Mouse (Mus musculus) gastrocnemius, postnatal 14 days (tissue): ENCODE results near the gene Fstl4. TPM values are rescaled to one million over a fixed set of nuclear protein-coding genes. Genes with fewer than 3 reads are reported as not detected.

ENCODE experiments used
- DNase-seq: peaks from one replicate; pipeline ENCODE4 v3.0.0; 2021; ENCODE audit warnings: mixed read lengths
- intact Hi-C: fragments of 180-260 bp; cut with DNase I; formaldehyde crosslinking; loops from one replicate; pipeline ENCODE4 v1.15.1; 2025; ENCODE audit warnings: low total_unique reads
- long read RNA-seq, 2 experiments: library from polyadenylated mRNA; stranded (forward); transcript quantifications; one replicate each; pipeline ENCODE4 v2.0.0; 2021
- total RNA-seq, 2 experiments: library from RNA; stranded (reverse); gene quantifications; 2 replicates each; pipeline ENCODE4 v1.2.3; 2021

Fstl4 gene
- under 1 TPM in 1 of 2 experiments, not detected in 1; 0.08 TPM for total RNA-seq
- long read RNA-seq, experiment 1, result 0 reads
- long read RNA-seq, experiment 2, result 0 reads

- DNase-seq, result no peak
- intact Hi-C loops, result loop anchor here (5.0 kb wide), 1 partner anchor 268 kb away; no protein-coding TSS in a partner anchor
Measured at GRCm38 (mm10) chr11:52764461-52764893, at the start of gene Fstl4. TSS of gene Fstl4 (plus strand) at chr11:52764634.

GRCm38 (mm10) chr11:52718570-52718969 is 45.9 kb upstream of the Fstl4 start:
- no peak for DNase-seq
- intact Hi-C loops, result no loop called here

DNA sequence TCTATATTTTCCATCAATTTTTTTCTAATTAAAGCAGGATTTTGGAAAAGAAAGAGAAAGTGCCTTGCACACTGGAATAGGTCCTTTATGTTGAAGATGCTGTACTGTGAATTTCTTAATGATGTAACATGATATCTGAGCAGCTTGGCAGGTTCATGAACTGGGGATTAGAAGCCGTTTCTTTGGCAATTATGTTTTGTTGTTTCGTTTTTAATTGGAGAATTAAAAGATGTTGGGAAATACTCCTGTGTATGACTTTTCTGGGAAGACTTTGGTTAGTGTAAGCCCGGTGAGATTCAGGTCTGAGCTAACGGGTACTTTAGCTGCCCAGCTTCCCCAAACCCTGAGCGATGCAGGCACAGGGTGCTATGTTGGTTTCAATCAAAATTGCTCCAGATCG is 43.3 kb upstream of the Fstl4 start:
- intact Hi-C loops, result no loop called here
- DNase-seq, result no peak

DNA sequence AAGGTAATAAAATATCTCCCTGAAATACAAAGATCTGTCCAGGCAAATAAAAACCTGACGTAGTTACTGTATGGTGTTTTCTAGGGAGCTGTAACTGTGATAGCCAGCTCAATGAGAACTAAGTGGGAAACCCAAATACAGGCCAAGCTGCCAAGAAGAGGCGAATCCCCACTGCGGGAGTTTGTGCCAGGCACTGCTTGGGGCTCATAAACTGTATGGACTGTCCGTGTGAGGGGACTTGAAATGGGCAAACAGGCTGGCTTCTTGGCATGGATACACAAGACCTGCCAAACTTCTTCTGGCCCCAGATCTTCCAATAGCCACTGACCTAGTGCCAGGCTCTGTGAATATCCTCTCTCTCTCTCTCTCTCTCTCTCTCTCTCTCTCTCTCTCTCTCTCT is 41.7 kb upstream of the Fstl4 start:
- DNase-seq, result no peak
- intact Hi-C loops, result no loop called here

DNA sequence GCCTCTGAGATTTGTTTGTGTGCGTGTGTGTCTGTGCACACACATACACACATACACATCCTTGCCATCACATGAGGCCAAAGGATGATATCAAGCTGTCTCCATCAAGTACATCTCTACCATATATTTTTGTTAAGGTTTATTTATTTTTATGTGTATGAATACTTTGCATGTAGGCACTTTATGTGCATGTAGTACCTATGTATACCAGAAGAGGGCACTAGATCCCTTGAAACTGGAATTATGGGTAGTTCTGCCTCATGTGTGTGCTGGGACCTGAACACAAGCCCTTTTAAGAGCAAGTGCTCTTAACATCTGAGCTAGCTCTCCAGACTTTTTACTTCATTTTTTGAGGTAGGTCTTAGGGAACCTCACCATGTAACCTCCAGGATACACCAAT is 38.4 kb upstream of the Fstl4 start:
- intact Hi-C loops, result no loop called here

GRCm38 (mm10) chr11:52728479-52728878 is 36.0 kb upstream of the Fstl4 start:
- intact Hi-C loops, result no loop called here
- DNase-seq, result no peak

More for the DNA sequence above, 38.4 kb upstream of the Fstl4 start:
- no peak for DNase-seq

- intact Hi-C loops, result no loop called here
- DNase-seq, result no peak
Measured at GRCm38 (mm10) chr11:52729890-52730289, 34.5 kb upstream of the Fstl4 start.

DNA sequence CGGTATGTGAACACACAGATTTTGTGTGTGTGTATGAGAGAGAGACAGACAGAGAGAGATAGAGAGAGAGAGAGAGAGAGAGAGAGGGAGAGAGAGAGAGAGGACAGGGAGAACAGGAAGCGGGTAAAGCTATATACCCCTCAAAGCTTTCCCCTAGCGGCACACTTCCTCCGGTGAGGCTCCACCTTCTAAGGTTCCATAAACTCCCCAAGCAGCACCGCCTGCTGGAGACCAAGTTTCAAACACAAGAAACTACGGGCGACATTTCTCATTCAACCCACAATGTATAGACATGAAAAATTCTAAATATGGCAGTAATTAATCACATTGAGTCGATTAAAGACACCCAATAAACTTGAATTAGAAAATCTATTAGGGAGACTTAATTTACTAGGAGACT is 32.5 kb upstream of the Fstl4 start:
- no peak for DNase-seq
- intact Hi-C loops, result no loop called here

GRCm38 (mm10) chr11:52734493-52735195 is 29.8 kb upstream of the Fstl4 start:
- intact Hi-C loops, result no loop called here

DNA sequence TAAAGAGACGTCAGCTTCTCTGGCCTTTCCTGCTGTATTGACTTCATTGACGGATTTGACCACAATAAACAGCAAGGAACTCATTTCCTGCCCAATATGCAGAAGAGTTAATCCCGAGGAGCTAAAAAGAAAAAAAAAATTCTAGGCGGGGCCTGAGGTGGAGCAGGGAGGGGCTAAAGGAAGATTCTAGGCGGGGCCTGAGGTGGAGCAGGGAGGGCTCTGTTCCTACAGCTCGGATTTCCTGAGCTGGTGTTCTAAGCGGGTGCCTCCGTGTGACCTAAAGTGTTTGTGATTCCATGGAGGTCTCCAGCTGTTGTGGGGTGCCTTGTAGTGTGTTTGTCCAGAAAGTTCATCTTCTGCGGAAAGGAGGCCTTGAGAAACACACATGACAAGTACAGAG is 25.2 kb upstream of the Fstl4 start:
- no peak for DNase-seq

More at GRCm38 (mm10) chr11:52734493-52735195, 29.8 kb upstream of the Fstl4 start:
- no peak for DNase-seq

DNA sequence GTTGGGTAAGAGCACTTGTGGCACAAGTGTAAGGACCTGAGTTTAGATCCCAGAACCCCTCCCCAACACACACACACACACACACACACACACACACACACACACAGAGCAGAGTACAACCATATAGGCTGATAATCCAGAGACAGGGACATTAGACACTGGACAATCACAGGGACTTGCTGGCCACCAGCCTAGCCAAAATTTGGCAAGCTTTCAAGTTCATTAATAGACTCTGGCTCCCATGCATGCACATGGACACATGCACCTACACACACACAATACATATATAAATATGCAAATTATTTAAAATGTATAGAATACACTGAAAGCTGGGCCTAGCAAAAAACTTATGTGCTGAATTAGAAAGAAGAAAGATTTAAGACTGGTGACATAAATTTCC is 24.0 kb upstream of the Fstl4 start:
- intact Hi-C loops, result no loop called here
- no peak for DNase-seq

More for the DNA sequence above, 25.2 kb upstream of the Fstl4 start:
- intact Hi-C loops, result no loop called here

DNA sequence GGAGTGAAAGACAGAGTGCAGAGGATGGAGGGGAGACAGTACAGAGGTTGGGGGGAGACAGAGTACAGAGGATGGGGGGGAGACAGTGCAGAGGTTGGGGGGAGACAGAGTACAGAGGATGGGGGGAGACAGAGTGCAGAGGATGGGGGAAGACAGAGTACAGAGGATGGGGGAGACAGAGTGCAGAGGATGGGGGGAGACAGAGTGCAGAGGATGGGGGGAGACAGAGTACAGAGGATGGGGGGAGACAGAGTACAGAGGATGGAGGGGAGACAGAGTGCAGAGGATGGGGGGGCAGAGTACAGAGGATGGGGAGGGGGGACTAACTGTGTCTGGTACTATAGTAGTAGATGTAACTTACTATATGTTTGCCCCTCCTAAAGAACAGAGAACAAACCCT is 20.5 kb upstream of the Fstl4 start:
- no peak for DNase-seq
- intact Hi-C loops, result no loop called here

- intact Hi-C loops, result no loop called here
- DNase-seq, result no peak
Measured at GRCm38 (mm10) chr11:52744593-52745450, 19.6 kb upstream of the Fstl4 start.

DNA sequence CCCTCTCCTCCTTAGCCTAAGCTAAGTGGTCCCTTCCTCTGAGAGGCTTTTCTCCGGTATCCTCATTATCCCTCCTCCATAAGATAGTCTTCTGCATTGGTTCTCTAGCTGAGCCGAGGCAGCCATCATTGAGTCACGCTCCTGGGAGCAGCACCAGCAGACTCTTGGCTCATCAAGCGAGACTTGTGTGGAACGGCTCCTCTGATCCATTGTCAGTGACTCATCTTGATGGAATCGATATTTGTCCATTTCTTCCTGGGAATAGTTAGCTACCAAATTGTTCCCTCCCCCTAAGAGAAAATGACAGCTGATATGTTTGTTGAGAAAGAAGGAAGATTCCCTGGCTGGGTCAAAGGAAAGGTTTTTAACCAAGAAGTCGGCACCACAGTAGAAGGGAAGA is 17.2 kb upstream of the Fstl4 start:
- no peak for DNase-seq
- intact Hi-C loops, result no loop called here

- no peak for DNase-seq
- intact Hi-C loops, result no loop called here
Measured at GRCm38 (mm10) chr11:52747766-52748456, 16.5 kb upstream of the Fstl4 start.

GRCm38 (mm10) chr11:52749988-52750387 is 14.4 kb upstream of the Fstl4 start:
- intact Hi-C loops, result no loop called here
- no peak for DNase-seq

GRCm38 (mm10) chr11:52752524-52752923 is 11.9 kb upstream of the Fstl4 start:
- intact Hi-C loops, result no loop called here
- DNase-seq, result no peak

GRCm38 (mm10) chr11:52753261-52753660 is 11.2 kb upstream of the Fstl4 start:
- DNase-seq, result no peak
- intact Hi-C loops, result no loop called here

DNA sequence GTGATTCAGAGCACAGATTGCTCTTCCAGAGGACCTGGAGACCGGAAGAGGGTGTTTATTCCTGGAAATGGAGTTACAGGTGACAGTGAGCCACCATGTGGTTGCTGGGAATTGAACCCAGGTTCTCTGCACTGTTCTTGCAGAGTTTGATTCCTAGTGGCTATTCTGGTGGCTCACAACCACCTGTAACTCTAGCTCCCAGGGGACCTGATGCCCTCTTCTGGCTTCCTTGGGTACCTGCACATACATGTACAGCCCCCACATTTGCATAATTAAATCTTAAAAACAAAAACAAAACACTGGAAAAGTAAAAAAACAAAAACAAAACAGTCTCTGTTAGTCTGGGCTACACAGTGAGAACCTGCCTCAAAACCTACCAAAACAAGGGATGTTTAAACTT is 2.6 kb upstream of the Fstl4 start:
- no peak for DNase-seq
- intact Hi-C loops, result loop anchor here (5.0 kb wide), 1 partner anchor 271 kb away; no protein-coding TSS in a partner anchor
